Comparison of ENCODE assay signal across 18 mouse cellular contexts in genomic region chr11:52341476-52341875, GRCm38 (mm10). TPM values are rescaled to one million over a fixed set of nuclear protein-coding genes. Genes with fewer than 3 reads are reported as not detected.
DNase-seq lines count a peak whose midpoint lies in the region; ATAC-seq lines count a peak whose summit lies in the region.
"Had no signal": no experiment of that assay in that cellular context is flagged by ENCODE, and none has a peak within 500 bp of the region (broad histone marks: within the 10 kb centered on the region; RNA-seq: fewer than 3 reads in every experiment).

No protein-coding gene starts in this region.

- no peaks in the 10 kb centered on the region for H3K9me3 ChIP-seq in midbrain, embryonic 10.5 days (replicated peaks)
- H3K9me3 ChIP-seq in midbrain, embryonic 11.5 days (ENCODE audit: control insufficient read depth, low read length) = no peaks in the 10 kb centered on the region
- no peaks in the 10 kb centered on the region for H3K9me3 ChIP-seq in limb, embryonic 10.5 days (replicated peaks)
- H3K9me3 ChIP-seq: heart, embryonic 15.5 days; liver, embryonic 13.5 days; midbrain, embryonic 15.5 days had no signal

- H3K36me3 ChIP-seq in midbrain, embryonic 10.5 days = no peaks in the 10 kb centered on the region
- no peaks in the 10 kb centered on the region for H3K36me3 ChIP-seq in midbrain, embryonic 11.5 days (ENCODE audit: control insufficient read depth, insufficient read depth, low read length)
- H3K36me3 ChIP-seq in limb, embryonic 10.5 days = no peaks in the 10 kb centered on the region
- H3K36me3 ChIP-seq: heart, embryonic 15.5 days; liver, embryonic 13.5 days; midbrain, embryonic 15.5 days had no signal

- ATAC-seq in CD4-positive, CD25-positive, alpha-beta regulatory T cell, adult 4 months = no peak
- no peak for ATAC-seq in midbrain, embryonic 11.5 days (ENCODE audit: low FRiP score)
- ATAC-seq: midbrain, embryonic 15.5 days had no signal

- peak; percentile 31 for DNase-seq in CD4-positive, CD25-positive, alpha-beta regulatory T cell, adult 2 months (ENCODE audit: low read depth, low spot score)
- no peak for DNase-seq in midbrain, embryonic 10.5 days (ENCODE audit: low spot score)
- no peak for DNase-seq in midbrain, embryonic 11.5 days (ENCODE audit: low spot score, missing footprints)
- DNase-seq in limb, embryonic 10.5 days (ENCODE audit: low spot score) = peak; percentile 27
- DNase-seq in thymus, postnatal 4 days = peak; percentile 68
- no peak for DNase-seq in kidney, postnatal 25 days
- DNase-seq in kidney, adult 11 months = no peak
- DNase-seq: cerebellum, adult 2 months; kidney, adult 18-20 months; kidney, postnatal 14 days; liver, embryonic 13.5 days; spleen, adult 18-20 months had no signal

- 0 out of 2 replicates have a peak overlapping the region, but pooled peaks have one; percentile 52 for H3K27ac ChIP-seq in midbrain, embryonic 10.5 days (replicated peaks)
- H3K27ac ChIP-seq in midbrain, embryonic 11.5 days (ENCODE audit: low read depth, low read length) = no peak overlapping the region
- H3K27ac ChIP-seq in limb, embryonic 10.5 days = no peak overlapping the region; the same call in 1 of the 2 replicates
- H3K27ac ChIP-seq: heart, embryonic 15.5 days; hindbrain, embryonic 14.5 days; left cerebral cortex, adult 2 months; liver, embryonic 13.5 days; midbrain, embryonic 15.5 days had no signal

- no peak overlapping the region for H3K4me3 ChIP-seq in midbrain, embryonic 10.5 days
- no peak overlapping the region for H3K4me3 ChIP-seq in midbrain, embryonic 11.5 days (ENCODE audit: low read depth, low read length)
- H3K4me3 ChIP-seq in limb, embryonic 10.5 days = no peak overlapping the region
- H3K4me3 ChIP-seq: heart, embryonic 15.5 days; left cerebral cortex, adult 2 months; liver, embryonic 13.5 days; midbrain, embryonic 15.5 days had no signal

- H3K9ac ChIP-seq in midbrain, embryonic 11.5 days (ENCODE audit: low read length) = no peak overlapping the region
- H3K9ac ChIP-seq: heart, embryonic 15.5 days; hindbrain, embryonic 14.5 days; liver, embryonic 13.5 days; midbrain, embryonic 15.5 days had no signal

- H3K27me3 ChIP-seq in midbrain, embryonic 10.5 days (ENCODE audit: low read depth, poor library complexity, severe bottlenecking) = no peaks in the 10 kb centered on the region
- H3K27me3 ChIP-seq in midbrain, embryonic 11.5 days (ENCODE audit: control insufficient read depth, insufficient read depth, low read length) = no peaks in the 10 kb centered on the region
- no peaks in the 10 kb centered on the region for H3K27me3 ChIP-seq in limb, embryonic 10.5 days (ENCODE audit: low read depth, poor library complexity, severe bottlenecking)
- H3K27me3 ChIP-seq: midbrain, embryonic 15.5 days; Patski had no signal

- no peak overlapping the region for H3K4me2 ChIP-seq in midbrain, embryonic 11.5 days
- H3K4me2 ChIP-seq: heart, embryonic 15.5 days; hindbrain, embryonic 14.5 days; liver, embryonic 13.5 days; midbrain, embryonic 15.5 days had no signal

- H3K4me1 ChIP-seq in midbrain, embryonic 10.5 days = peaks cover 29% of the 10 kb centered on the region
- H3K4me1 ChIP-seq in midbrain, embryonic 11.5 days (ENCODE audit: control insufficient read depth, insufficient read depth, low read length) = peaks cover under 1% of the 10 kb centered on the region
- H3K4me1 ChIP-seq in limb, embryonic 10.5 days = peaks cover 23% of the 10 kb centered on the region

- WGBS in midbrain, embryonic 10.5 days = 72% methylated on average over 5 of the region's 5 CpGs
- WGBS in midbrain, embryonic 11.5 days = 75% methylated on average over 5 of the region's 5 CpGs
- WGBS in limb, embryonic 10.5 days = 80% methylated on average over 5 of the region's 5 CpGs

RNA-seq across cellular contexts. Expression of gene Vdac1, which starts 19.2 kb away (rescaled TPM):
- polyA plus RNA-seq in CD4-positive, CD25-positive, alpha-beta regulatory T cell, adult 4 months (2017; shearing (Covaris generic)) = 100 to 1,000 TPM in 1 of 2 experiments, 10 to 100 TPM in 1; 67.5 to 104 TPM
- 221 and 222 TPM in 2 replicates for polyA plus RNA-seq in midbrain, embryonic 10.5 days (2016; fragmentation: Nextera tagmentation; extraction: Ambion mirVana)
- 209 and 210 TPM in 2 replicates for polyA plus RNA-seq in midbrain, embryonic 11.5 days (2014; fragmentation: Nextera tagmentation; extraction: Ambion mirVana)
- 203 and 211 TPM in 2 replicates for polyA plus RNA-seq in limb, embryonic 10.5 days (2016; fragmentation: Nextera tagmentation; extraction: Ambion mirVana)

RNA-seq across cellular contexts. Expression of gene 9530068E07Rik, which starts 54.8 kb away (rescaled TPM):
- polyA plus RNA-seq in CD4-positive, CD25-positive, alpha-beta regulatory T cell, adult 4 months (2017; shearing (Covaris generic)) = 10 to 100 TPM; 43.7 to 50.8 TPM
- polyA plus RNA-seq in midbrain, embryonic 10.5 days (2016; fragmentation: Nextera tagmentation; extraction: Ambion mirVana) = 171 and 174 TPM in 2 replicates
- 178 and 193 TPM in 2 replicates for polyA plus RNA-seq in midbrain, embryonic 11.5 days (2014; fragmentation: Nextera tagmentation; extraction: Ambion mirVana)
- 157 and 163 TPM in 2 replicates for polyA plus RNA-seq in limb, embryonic 10.5 days (2016; fragmentation: Nextera tagmentation; extraction: Ambion mirVana)

RNA-seq across cellular contexts. Expression of gene Tcf7, which starts 58.7 kb away (rescaled TPM):
- 100 to 1,000 TPM; 246 to 283 TPM for polyA plus RNA-seq in CD4-positive, CD25-positive, alpha-beta regulatory T cell, adult 4 months (2017; shearing (Covaris generic))
- 8.0 and 10.6 TPM in 2 replicates for polyA plus RNA-seq in midbrain, embryonic 10.5 days (2016; fragmentation: Nextera tagmentation; extraction: Ambion mirVana)
- polyA plus RNA-seq in midbrain, embryonic 11.5 days (2014; fragmentation: Nextera tagmentation; extraction: Ambion mirVana) = 8.0 and 10.7 TPM in 2 replicates
- 24.4 and 41.7 TPM in 2 replicates for polyA plus RNA-seq in limb, embryonic 10.5 days (2016; fragmentation: Nextera tagmentation; extraction: Ambion mirVana)

Comparison
In these comparisons a context has a peak if more than half of its experiments do, and no peak if none do; other contexts are left out.
1. DNase-seq: peak in CD4-positive, CD25-positive, alpha-beta regulatory T cell, adult 2 months (single experiment), limb, embryonic 10.5 days (single experiment) and thymus, postnatal 4 days (single experiment); none in midbrain, embryonic 10.5 days (single experiment), midbrain, embryonic 11.5 days (single experiment), kidney, postnatal 25 days (0 of 2) and kidney, adult 11 months (single experiment).